In the genomic region with DNA sequence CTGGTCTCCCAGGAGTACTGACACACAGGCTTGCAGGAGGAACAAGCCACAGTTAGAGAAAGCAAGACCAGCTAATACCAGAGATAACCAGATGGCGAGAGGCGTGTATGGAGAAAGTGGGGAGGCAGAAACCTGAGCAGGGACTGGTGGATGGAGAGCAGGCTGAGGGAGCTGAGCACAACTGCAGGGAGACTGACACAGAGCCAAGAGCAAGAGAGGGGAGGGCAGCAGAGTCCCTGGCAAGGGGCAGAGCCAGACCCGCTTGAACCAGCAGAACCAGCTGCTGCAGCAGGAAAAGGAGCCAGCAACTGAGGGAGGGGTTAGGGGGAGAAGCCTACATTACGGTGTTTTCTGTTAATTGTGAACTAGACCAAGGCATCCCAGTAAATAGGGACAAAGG, we compare ENCODE assay signal across 9 mouse cellular contexts. TPM values are rescaled to one million over a fixed set of nuclear protein-coding genes. Genes with fewer than 3 reads are reported as not detected.
A peak's percentile ranks its signal among the peaks of the same experiment; 100 is the strongest.
DNase-seq lines count a peak whose midpoint lies in the region; ATAC-seq and TF ChIP-seq lines count a peak whose summit lies in the region.
"Had no signal": no experiment of that assay in that cellular context is flagged by ENCODE, and none has a peak within 500 bp of the region (broad histone marks: within the 10 kb centered on the region; RNA-seq: fewer than 3 reads in every experiment).

No protein-coding gene starts in this region.

- H3K36me3 ChIP-seq in forebrain, embryonic 13.5 days (ENCODE audit: poor library complexity, severe bottlenecking), result no peaks in the 10 kb centered on the region
- no peaks in the 10 kb centered on the region for H3K36me3 ChIP-seq in forebrain, embryonic 11.5 days (ENCODE audit: control insufficient read depth, insufficient read depth, low read length)
- H3K36me3 ChIP-seq in E14TG2a.4 (ENCODE audit: insufficient read depth, low read length), result no peaks in the 10 kb centered on the region
- no peaks in the 10 kb centered on the region for H3K36me3 ChIP-seq in limb, embryonic 12.5 days
- no peaks in the 10 kb centered on the region for H3K36me3 ChIP-seq in stomach, embryonic 15.5 days

- WGBS in forebrain, embryonic 13.5 days, result 46% methylated on average over 4 of the region's 4 CpGs
- 55% methylated on average over 4 of the region's 4 CpGs for WGBS in forebrain, embryonic 11.5 days
- 35% methylated on average over 4 of the region's 4 CpGs for WGBS in limb, embryonic 12.5 days
- whole genome bisulfite sequencing in stomach, embryonic 15.5 days, result 28% methylated on average over 4 of the region's 4 CpGs

- H3K4me1 ChIP-seq in forebrain, embryonic 13.5 days, result no peaks in the 10 kb centered on the region
- H3K4me1 ChIP-seq in forebrain, embryonic 11.5 days (replicated peaks; ENCODE audit: control insufficient read depth, insufficient read depth, low read length), result no peaks in the 10 kb centered on the region
- H3K4me1 ChIP-seq in E14TG2a.4 (replicated peaks; ENCODE audit: low read depth, low read length), result peaks cover 14% of the 10 kb centered on the region
- H3K4me1 ChIP-seq in limb, embryonic 12.5 days (replicated peaks), result no peaks in the 10 kb centered on the region; the same call in 1 of the 2 replicates
- no peaks in the 10 kb centered on the region for H3K4me1 ChIP-seq in stomach, embryonic 15.5 days

- H3K27ac ChIP-seq in forebrain, embryonic 13.5 days, result no peak overlapping the region
- no peak overlapping the region for H3K27ac ChIP-seq in forebrain, embryonic 11.5 days (ENCODE audit: low read depth, low read length)
- H3K27ac ChIP-seq in limb, embryonic 12.5 days, result no peak overlapping the region
- H3K27ac ChIP-seq in stomach, embryonic 15.5 days, result no peak overlapping the region

- ATAC-seq in forebrain, embryonic 13.5 days, result no peak
- no peak for ATAC-seq in forebrain, embryonic 11.5 days (replicated peaks; ENCODE audit: low FRiP score)
- ATAC-seq in limb, embryonic 12.5 days (ENCODE audit: insufficient number of reproducible peaks, insufficient read depth, low FRiP score, low TSS enrichment, low read depth), result peak; percentile 79
- ATAC-seq in stomach, embryonic 15.5 days (ENCODE audit: insufficient read depth, low FRiP score, low read depth), result peak; percentile 50; the same call in 1 of the 2 replicates

- H3K4me2 ChIP-seq in forebrain, embryonic 13.5 days, result no peak overlapping the region
- no peak overlapping the region for H3K4me2 ChIP-seq in forebrain, embryonic 11.5 days (ENCODE audit: low read depth, low read length, severe bottlenecking)
- H3K4me2 ChIP-seq in limb, embryonic 12.5 days, result no peak overlapping the region
- no peak overlapping the region for H3K4me2 ChIP-seq in stomach, embryonic 15.5 days

- DNase-seq in forebrain, embryonic 11.5 days (ENCODE audit: low spot score), result no peak
- peak; percentile 26 for DNase-seq in cerebellum, adult 8-10 months
- DNase-seq in kidney, adult 11 months, result peak; percentile 85
- no peak for DNase-seq in thymus, postnatal 10 days (ENCODE audit: low spot score in 2 of 2)

- H3K9me3 ChIP-seq in forebrain, embryonic 13.5 days (replicated peaks), result no peaks in the 10 kb centered on the region
- no peaks in the 10 kb centered on the region for H3K9me3 ChIP-seq in forebrain, embryonic 11.5 days (ENCODE audit: control insufficient read depth, low read length)
- H3K9me3 ChIP-seq in E14TG2a.4 (ENCODE audit: low read length), result no peaks in the 10 kb centered on the region
- H3K9me3 ChIP-seq in limb, embryonic 12.5 days, result no peaks in the 10 kb centered on the region
- H3K9me3 ChIP-seq in stomach, embryonic 15.5 days, result no peaks in the 10 kb centered on the region
- H3K9me3 ChIP-seq: megakaryocyte, embryonic 14.5 days had no signal

- TF ChIP-seq CTCF in E14TG2a.4 (conservative IDR thresholded peaks at IDR 0.05; ENCODE audit: low read length), result no peak

- H3K9ac ChIP-seq in forebrain, embryonic 13.5 days, result peak overlapping the region; percentile 37; the same call in 1 of the 2 replicates
- H3K9ac ChIP-seq in forebrain, embryonic 11.5 days (ENCODE audit: low read length), result no peak overlapping the region
- no peak overlapping the region for H3K9ac ChIP-seq in limb, embryonic 12.5 days (replicated peaks)
- H3K9ac ChIP-seq in stomach, embryonic 15.5 days, result no peak overlapping the region

- no peak overlapping the region for H3K4me3 ChIP-seq in forebrain, embryonic 13.5 days
- no peak overlapping the region for H3K4me3 ChIP-seq in forebrain, embryonic 11.5 days (ENCODE audit: low read depth, low read length)
- peak overlapping the region; percentile 71 for H3K4me3 ChIP-seq in E14TG2a.4 (replicated peaks; ENCODE audit: low read length)
- H3K4me3 ChIP-seq in limb, embryonic 12.5 days (replicated peaks), result no peak overlapping the region
- H3K4me3 ChIP-seq in stomach, embryonic 15.5 days (replicated peaks), result no peak overlapping the region
- H3K4me3 ChIP-seq: megakaryocyte, embryonic 14.5 days had no signal

- no peaks in the 10 kb centered on the region for H3K27me3 ChIP-seq in forebrain, embryonic 13.5 days
- H3K27me3 ChIP-seq in forebrain, embryonic 11.5 days (ENCODE audit: control insufficient read depth, insufficient read depth, low read length), result no peaks in the 10 kb centered on the region
- no peaks in the 10 kb centered on the region for H3K27me3 ChIP-seq in E14TG2a.4 (ENCODE audit: insufficient read depth, low read length)
- no peaks in the 10 kb centered on the region for H3K27me3 ChIP-seq in limb, embryonic 12.5 days
- no peaks in the 10 kb centered on the region for H3K27me3 ChIP-seq in stomach, embryonic 15.5 days (replicated peaks)
- H3K27me3 ChIP-seq: megakaryocyte, embryonic 14.5 days had no signal

RNA-seq across cellular contexts. Expression of gene Dr1, which starts 6.0 kb away (rescaled TPM):
- 47.0 and 48.8 TPM in 2 replicates for polyA plus RNA-seq in forebrain, embryonic 13.5 days (2015; fragmentation: Nextera tagmentation; extraction: Ambion mirVana)
- 55.3 and 60.2 TPM in 2 replicates for polyA plus RNA-seq in forebrain, embryonic 11.5 days (2014; fragmentation: Nextera tagmentation; extraction: Ambion mirVana)
- 51.4 and 54.3 TPM in 2 replicates for polyA plus RNA-seq in limb, embryonic 12.5 days (2016; fragmentation: Nextera tagmentation; extraction: Ambion mirVana)
- polyA plus RNA-seq in stomach, embryonic 15.5 days (2015; fragmentation: Nextera tagmentation; extraction: Ambion mirVana), result 39.7 and 41.1 TPM in 2 replicates

RNA-seq across cellular contexts. Expression of gene Pigg, which starts 49.7 kb away (rescaled TPM):
- polyA plus RNA-seq in forebrain, embryonic 13.5 days (2015; fragmentation: Nextera tagmentation; extraction: Ambion mirVana), result 6.0 and 6.7 TPM in 2 replicates
- 3.7 and 4.3 TPM in 2 replicates for polyA plus RNA-seq in forebrain, embryonic 11.5 days (2014; fragmentation: Nextera tagmentation; extraction: Ambion mirVana)
- 6.3 and 6.4 TPM in 2 replicates for polyA plus RNA-seq in limb, embryonic 12.5 days (2016; fragmentation: Nextera tagmentation; extraction: Ambion mirVana)
- polyA plus RNA-seq in stomach, embryonic 15.5 days (2015; fragmentation: Nextera tagmentation; extraction: Ambion mirVana), result 6.5 and 6.7 TPM in 2 replicates

Comparison
In these comparisons a context has a peak if more than half of its experiments do, and no peak if none do; other contexts are left out.
1. ATAC-seq: peak in limb, embryonic 12.5 days (single experiment) and stomach, embryonic 15.5 days (single experiment); none in forebrain, embryonic 13.5 days (single experiment) and forebrain, embryonic 11.5 days (single experiment).
2. DNase-seq: peak in cerebellum, adult 8-10 months (single experiment) and kidney, adult 11 months (single experiment); none in forebrain, embryonic 11.5 days (single experiment) and thymus, postnatal 10 days (0 of 2).